Mouse (Mus musculus): Measurements from ENCODE around the gene Prr36. TPM values are rescaled to one million over a fixed set of nuclear protein-coding genes. Genes with fewer than 3 reads are reported as not detected.

Prr36 gene
- polyA plus RNA-seq, 1 experiment from 2014 or later: 1.5 TPM

DNA sequence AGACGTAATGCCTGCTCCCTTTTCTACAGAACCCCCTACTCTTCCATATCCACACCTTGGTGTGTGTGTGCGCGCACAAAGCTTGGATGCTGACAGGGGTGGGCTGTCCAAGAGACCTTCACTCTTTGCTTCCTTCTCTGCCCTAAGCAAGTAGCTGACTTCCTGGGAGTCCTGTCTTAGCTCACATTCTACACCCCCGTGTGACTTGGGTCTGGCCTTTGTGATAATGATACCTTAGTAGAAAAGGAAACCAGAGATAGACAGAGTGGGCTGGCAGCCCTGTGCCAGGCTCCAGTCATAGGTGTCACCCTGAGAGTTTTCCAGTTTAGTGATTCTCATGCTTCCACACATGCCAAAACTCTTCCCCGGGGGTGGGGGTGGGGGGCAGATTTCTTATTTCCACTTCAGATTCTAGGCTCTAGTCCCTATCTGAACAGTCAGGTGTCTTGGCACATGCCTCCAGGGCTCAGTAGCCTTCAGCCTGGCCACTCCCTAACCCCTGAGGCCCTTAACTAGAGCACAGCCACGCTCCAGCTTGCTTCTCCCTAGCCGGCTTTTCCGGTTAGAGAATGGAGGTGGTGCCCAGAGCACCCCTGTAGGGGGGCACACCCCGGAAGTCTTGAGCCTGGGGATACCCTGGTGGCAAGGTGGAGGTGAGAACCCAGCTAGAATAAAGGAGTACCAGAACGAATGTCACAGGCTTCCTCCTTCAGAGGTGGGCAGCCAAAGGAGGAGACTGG, 13.5 kb upstream of the Prr36 start:
- WGBS: 52% methylated on average over 10 of the region's 10 CpGs
- Histone ChIP-seq H3K9me3 (no peaks in the 10 kb centered on the region), H3K4me1 (peaks cover 9% of the 10 kb centered on the region), H3K27ac (no peak overlapping the region), H3K4me3 (no peak overlapping the region), H3K36me3 (no peaks in the 10 kb centered on the region), H3K27me3 (ENCODE audit: insufficient read depth, poor library complexity, severe bottlenecking) (peaks cover 54% of the 10 kb centered on the region)
- no peak for DNase-seq (ENCODE audit: low spot score)

DNA sequence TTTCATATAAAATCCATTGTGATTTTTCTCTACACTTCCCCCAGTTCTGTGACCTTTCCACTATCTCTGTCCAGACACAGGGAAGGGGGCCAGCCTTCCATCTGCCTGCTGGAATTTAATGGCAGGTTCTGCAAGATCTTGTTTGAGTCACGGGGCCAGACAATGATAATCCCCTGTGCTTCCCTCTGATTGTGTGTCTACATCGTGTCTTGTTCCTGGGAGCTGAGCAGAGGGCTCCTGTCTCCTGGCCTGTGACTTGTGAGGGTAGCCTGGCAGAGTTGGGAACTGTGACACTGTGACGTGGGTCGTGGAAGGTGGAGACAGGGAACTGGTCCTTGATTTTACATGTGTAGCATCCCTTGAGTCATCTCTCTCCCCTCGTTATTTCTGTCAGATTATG, 12.5 kb upstream of the Prr36 start:
- H3K4me3 ChIP-seq: no peak overlapping the region
- H3K27ac ChIP-seq: no peak overlapping the region
- H3K27me3 ChIP-seq (ENCODE audit: insufficient read depth, poor library complexity, severe bottlenecking): peaks cover 52% of the 10 kb centered on the region
- H3K36me3 ChIP-seq: no peaks in the 10 kb centered on the region
- DNase-seq (ENCODE audit: low spot score): no peak
- 71% methylated on average over 5 of the region's 5 CpGs for WGBS
- H3K9me3 ChIP-seq: no peaks in the 10 kb centered on the region
- peaks cover 9% of the 10 kb centered on the region for H3K4me1 ChIP-seq

DNA sequence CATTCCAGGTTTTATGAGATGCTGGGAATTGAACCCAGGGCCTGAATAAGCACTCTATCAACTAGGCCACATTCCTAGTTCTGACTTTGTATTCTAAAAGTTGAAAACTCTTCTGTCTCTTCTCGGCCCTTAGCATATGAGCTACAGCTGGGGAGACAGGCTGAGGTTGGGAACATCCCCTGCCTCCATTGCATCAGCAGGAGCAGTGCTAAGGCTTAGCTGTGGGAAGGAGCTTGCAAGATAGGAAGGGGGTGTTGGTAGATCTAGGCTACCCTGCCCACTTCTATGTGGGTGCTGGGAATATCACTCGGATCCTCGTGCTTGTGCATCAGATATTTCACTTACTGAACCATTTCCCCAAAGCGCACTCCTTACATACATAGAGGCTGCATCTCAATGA, 10.7 kb upstream of the Prr36 start:
- peaks cover 57% of the 10 kb centered on the region for H3K27me3 ChIP-seq (ENCODE audit: insufficient read depth, poor library complexity, severe bottlenecking)
- H3K9me3 ChIP-seq: no peaks in the 10 kb centered on the region
- peaks cover 9% of the 10 kb centered on the region for H3K4me1 ChIP-seq
- no peak for DNase-seq (ENCODE audit: low spot score)
- H3K36me3 ChIP-seq: no peaks in the 10 kb centered on the region
- whole genome bisulfite sequencing: 83% methylated on average over 4 of the region's 4 CpGs
- H3K27ac ChIP-seq: no peak overlapping the region
- H3K4me3 ChIP-seq: no peak overlapping the region

DNA sequence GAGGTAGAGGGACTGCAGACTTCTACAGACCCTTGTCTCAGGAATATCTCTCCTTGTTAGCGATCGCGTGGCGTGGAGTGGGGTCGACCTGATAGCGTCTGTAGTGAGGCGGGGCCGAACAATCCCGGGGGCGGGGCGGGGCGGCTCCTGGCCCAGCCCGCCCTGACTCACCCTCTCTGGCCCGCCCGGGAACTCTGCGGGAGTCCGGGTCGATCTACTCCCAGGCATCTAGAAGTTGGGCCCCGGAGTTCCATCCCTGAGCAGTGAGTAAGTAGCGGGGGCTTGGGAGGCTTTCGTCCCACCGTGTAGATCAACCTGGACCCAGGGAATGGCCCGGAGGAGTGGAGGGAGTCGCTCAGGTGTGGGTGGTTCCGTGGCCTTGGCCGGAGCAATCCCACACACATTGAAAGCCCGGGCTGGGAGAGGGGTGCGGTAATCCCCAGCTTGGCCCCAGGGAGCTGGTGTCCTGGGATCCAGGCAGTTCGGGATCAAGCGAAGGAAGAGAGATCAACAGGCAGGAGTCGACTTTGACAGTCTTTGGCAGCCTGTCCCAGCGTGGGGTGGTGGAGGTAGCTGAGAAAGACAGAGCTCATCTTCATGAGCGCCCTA, 9.6 kb upstream of the Prr36 start, which contains the start of gene Lrrc8e:
Gene Lrrc8e, plus strand, starts transcription at position 89 of the 609 bp plus-strand sequence.
- H3K36me3 ChIP-seq: no peaks in the 10 kb centered on the region
- H3K4me1 ChIP-seq: peaks cover 9% of the 10 kb centered on the region
- DNase-seq (ENCODE audit: low spot score): no peak
- peaks cover 57% of the 10 kb centered on the region for H3K27me3 ChIP-seq (ENCODE audit: insufficient read depth, poor library complexity, severe bottlenecking)
- peak within 1 kb of the TSS; percentile 50 for H3K4me3 ChIP-seq
- 4% methylated on average over 33 of the region's 33 CpGs for WGBS
- no peaks in the 10 kb centered on the region for H3K9me3 ChIP-seq
- no peak within 1 kb of the TSS for H3K27ac ChIP-seq

DNA sequence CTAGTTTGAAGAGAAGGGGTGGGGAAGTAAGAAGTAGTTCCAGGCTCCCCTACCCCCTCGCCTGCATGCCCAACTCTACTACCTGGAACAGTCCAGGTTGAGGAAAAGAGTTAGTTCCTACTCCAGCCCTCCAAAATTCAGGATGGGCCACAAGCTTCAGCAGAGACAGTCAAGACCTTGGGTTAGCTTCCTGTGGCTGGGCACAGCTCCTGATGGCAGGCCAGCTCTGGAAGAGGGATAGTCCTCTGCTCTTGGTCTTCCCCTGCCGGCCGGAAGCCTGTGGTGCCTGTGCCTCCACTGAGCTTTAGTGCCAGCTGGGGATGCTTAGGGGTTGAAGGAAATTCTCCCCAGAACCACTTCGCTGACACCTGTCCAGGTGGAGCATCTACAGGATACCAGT, 9.1 kb upstream of the Prr36 start:
- DNase-seq (ENCODE audit: low spot score): no peak
- H3K27me3 ChIP-seq (ENCODE audit: insufficient read depth, poor library complexity, severe bottlenecking): peaks cover 57% of the 10 kb centered on the region
- peaks cover 9% of the 10 kb centered on the region for H3K4me1 ChIP-seq
- H3K36me3 ChIP-seq: no peaks in the 10 kb centered on the region
- 9% methylated on average over 4 of the region's 4 CpGs for WGBS
- no peaks in the 10 kb centered on the region for H3K9me3 ChIP-seq
- no peak overlapping the region for H3K27ac ChIP-seq
- peak overlapping the region; percentile 50 for H3K4me3 ChIP-seq

DNA sequence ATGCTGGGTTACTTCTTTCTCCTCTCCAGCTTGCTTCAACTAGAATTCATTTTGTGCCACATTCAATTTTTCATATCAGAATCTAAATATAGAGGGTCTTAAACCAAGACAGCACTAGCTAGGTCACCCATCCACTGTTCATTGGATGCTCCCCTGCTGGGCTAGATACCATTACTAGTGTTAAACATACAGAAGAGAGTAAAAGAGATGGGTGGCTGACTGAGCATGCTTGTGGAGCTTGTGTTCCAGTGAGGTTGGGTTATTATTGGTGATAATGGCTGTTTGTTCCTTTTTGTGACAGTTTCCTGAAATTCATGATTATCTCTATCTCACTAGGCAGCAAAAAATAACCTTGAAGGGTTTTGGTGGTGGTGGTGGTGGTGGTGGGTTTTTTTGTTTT, 4.8 kb upstream of the Prr36 start:
- H3K27ac ChIP-seq: no peak overlapping the region
- no peaks in the 10 kb centered on the region for H3K9me3 ChIP-seq
- H3K36me3 ChIP-seq: no peaks in the 10 kb centered on the region
- peaks cover 61% of the 10 kb centered on the region for H3K27me3 ChIP-seq (ENCODE audit: insufficient read depth, poor library complexity, severe bottlenecking)
- H3K4me1 ChIP-seq: peaks cover 12% of the 10 kb centered on the region
- no peak overlapping the region for H3K4me3 ChIP-seq
- DNase-seq (ENCODE audit: low spot score): no peak

DNA sequence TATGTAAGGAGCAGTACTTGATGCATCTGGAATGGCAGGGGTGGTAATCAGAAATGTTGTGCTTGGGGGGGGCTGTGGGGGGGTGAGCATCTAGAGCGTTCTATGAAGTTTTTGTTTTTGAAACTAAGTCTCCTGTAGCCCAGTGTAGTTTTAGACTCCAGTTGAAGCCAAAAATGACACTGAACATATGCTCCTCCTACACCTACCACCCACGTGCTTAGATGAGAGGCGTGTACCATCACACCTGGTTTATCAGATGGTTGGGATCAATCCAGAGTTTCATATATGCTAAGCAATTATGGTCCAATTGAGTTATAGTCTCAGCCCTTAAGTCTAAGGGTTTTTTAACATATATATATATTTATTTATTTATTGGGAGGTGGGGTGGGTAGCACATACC, 2.4 kb upstream of the Prr36 start:
- Histone ChIP-seq H3K4me3 (no peak overlapping the region), H3K4me1 (peaks cover 16% of the 10 kb centered on the region), H3K27ac (no peak overlapping the region), H3K9me3 (no peaks in the 10 kb centered on the region), H3K36me3 (no peaks in the 10 kb centered on the region), H3K27me3 (ENCODE audit: insufficient read depth, poor library complexity, severe bottlenecking) (peaks cover 64% of the 10 kb centered on the region)
- WGBS: 85% methylated on average over 3 of the region's 3 CpGs
- DNase-seq (ENCODE audit: low spot score): no peak

DNA sequence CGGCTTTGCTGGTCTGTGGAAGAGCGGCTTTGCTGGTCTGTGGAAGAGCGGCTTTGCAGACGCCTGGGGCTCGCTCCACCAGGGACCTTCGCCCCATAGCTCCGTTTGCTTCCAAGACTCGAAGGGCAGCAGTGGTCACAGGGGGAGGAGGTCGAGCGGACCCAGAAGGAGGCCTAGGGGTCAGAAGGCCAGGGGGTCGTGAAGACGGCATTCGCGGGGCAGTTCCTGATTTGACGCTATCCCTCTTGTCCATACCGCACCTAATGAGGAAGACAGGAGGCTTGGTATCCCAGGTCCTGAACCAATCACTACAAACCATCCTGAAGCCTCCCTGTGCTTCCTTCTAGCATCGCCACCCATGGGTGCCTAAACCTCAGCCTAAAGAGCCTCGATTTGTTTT, 963 bp downstream of the Prr36 start:
- Histone ChIP-seq H3K4me3 (peak overlapping the region; percentile 65), H3K27me3 (ENCODE audit: insufficient read depth, poor library complexity, severe bottlenecking) (peaks cover 82% of the 10 kb centered on the region), H3K36me3 (no peaks in the 10 kb centered on the region), H3K9me3 (no peaks in the 10 kb centered on the region), H3K4me1 (peaks cover 37% of the 10 kb centered on the region), H3K27ac (peak overlapping the region; percentile 48; the same call in 1 of the 2 replicates)
- 7% methylated on average over 18 of the region's 18 CpGs for WGBS
- DNase-seq (ENCODE audit: low spot score): no peak

DNA sequence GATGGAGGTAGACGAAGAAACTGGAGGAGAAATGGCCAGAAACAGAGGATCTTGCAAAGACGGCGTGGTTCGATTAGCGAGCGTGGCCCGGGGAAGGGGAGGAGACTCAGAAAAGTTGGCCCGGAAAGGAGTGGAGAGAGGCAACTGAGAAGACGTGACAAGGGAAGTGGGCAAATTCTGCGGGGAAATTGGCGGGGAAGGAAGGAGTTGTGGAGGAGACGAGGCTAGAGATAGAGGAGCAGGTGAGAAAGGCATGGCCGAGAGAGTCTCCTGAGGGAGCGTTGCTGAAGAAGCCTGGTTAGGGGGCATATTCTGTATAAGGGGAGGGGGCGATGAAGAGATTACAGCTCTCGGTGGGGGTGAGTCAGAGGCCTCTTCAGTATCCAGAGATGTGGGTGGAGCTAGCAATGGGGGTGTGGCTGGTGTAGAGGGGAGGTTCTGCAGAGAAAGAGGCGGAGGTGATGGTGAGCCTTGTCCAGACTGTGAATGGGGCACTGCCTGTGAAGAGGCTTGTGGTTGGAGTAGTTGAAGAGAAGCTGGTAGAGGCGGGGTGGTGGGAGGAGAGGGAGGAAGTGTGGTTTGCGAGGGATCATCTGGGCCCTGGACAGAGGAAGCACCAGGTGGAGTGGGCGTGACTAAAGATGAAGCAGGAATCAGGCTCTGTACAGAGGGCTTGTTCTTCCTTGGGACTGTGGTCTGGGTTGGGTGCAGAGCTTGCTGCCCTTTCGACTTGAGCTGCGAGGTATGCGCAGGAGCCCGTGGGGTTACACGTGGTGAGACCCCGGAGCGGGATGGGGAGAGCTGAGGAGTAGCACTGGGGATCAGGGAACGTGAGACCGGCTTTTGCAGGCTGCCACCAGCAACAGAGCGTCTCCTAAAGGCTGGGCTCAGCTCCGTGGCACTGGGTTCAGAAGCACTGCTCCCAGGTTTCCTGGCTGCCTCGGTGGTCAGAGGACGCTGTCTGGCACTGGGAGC, 3.0 kb downstream of the Prr36 start:
- Histone ChIP-seq H3K36me3 (no peaks in the 10 kb centered on the region), H3K27me3 (ENCODE audit: insufficient read depth, poor library complexity, severe bottlenecking) (peaks cover 90% of the 10 kb centered on the region), H3K9me3 (no peaks in the 10 kb centered on the region), H3K27ac (peak overlapping the region; percentile 64), H3K4me3 (peak overlapping the region; percentile 57), H3K4me1 (peaks cover 37% of the 10 kb centered on the region)
- peak; percentile 86 for DNase-seq (ENCODE audit: low spot score)
- 5% methylated on average over 33 of the region's 33 CpGs for WGBS

DNA sequence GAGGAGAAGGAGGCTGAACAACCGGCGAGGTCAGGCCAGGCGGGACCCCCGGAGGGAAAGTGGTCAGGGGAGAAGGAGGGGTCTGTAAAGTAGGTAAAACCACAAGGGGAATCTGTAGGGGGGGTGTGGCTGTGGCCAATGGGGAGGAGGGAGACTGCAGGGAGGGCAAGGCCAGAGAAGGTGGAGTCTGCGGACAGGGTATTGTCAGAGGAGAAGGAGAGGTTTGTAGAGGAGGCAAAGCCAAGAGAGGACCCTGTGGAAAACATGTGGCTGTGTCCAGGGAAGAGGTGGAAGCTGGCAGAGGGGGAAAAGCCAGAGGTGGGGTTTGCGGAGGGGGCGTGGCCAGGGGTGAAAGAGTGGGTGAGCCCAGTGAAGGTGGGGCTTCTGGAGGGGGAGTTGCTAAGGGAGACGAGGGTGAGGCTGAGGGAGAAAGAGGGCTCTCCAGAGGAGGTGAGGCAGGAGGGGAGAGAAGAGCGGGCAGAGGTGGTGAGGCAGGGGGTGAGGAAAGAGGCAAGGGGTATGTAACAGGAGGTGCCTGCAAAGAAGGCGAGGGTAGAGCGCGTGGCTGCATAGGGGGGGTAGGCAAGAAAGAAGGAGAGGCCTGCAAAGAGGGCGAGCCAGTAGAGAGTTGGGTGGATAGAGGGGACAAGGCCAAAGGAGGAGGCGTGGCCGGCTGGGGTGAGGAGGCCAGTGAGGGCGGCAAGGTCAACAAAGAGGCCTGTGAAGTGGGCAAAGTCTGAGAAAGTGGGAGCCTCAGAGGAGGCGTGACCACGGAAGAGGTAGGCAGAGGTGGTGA, 3.9 kb downstream of the Prr36 start:
- Histone ChIP-seq H3K27ac (peak overlapping the region; percentile 64), H3K36me3 (no peaks in the 10 kb centered on the region), H3K4me3 (peak overlapping the region; percentile 57), H3K9me3 (no peaks in the 10 kb centered on the region), H3K4me1 (peaks cover 37% of the 10 kb centered on the region), H3K27me3 (ENCODE audit: insufficient read depth, poor library complexity, severe bottlenecking) (peaks cover 90% of the 10 kb centered on the region)
- DNase-seq (ENCODE audit: low spot score): no peak
- 1% methylated on average over 18 of the region's 18 CpGs for WGBS

DNA sequence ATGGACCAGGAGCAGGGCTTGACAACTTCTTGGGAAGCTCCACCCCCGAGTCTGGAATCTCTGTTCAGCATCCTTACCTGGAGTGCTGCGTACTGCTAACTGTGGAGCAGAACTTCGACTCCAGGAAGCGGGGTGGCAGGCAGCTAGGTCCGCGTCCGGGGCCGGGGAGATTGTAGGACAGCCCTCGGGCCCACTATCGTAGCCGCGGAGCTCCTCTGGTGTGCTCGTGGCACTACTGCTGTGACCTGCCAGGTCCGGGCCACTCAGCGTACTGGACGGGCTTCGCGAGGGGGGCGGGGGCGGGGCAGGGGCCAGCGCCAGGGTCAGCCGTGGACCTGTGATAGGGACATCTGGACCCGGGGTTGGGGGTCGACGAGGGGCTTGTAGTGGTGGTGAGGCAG, 4.5 kb downstream of the Prr36 start:
- H3K4me1 ChIP-seq: peaks cover 37% of the 10 kb centered on the region
- no peak for DNase-seq (ENCODE audit: low spot score)
- under 1% methylated on average over 24 of the region's 25 CpGs for WGBS
- H3K27me3 ChIP-seq (ENCODE audit: insufficient read depth, poor library complexity, severe bottlenecking): peaks cover 90% of the 10 kb centered on the region
- H3K9me3 ChIP-seq: no peaks in the 10 kb centered on the region
- H3K4me3 ChIP-seq: peak overlapping the region; percentile 57
- no peaks in the 10 kb centered on the region for H3K36me3 ChIP-seq
- H3K27ac ChIP-seq: peak overlapping the region; percentile 64; the same call in 1 of the 2 replicates

DNA sequence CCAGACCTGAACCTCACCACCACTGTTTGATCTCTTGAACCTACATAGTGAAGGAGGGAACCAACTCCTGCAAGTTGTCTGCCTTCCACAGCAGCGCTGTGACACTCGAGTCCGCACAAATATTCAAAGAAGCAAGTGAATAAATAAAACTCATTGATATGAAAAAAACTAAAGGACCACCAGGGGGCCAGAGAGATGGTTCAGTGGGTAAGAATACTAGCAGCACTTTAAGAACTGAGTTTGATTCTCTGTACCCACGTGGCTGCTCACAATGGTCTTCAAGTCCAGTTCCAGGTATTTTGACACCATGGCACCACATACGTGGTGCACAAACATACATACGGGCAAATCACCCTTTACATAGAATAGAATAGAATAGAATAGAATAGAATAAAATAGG, 6.2 kb downstream of the Prr36 start:
- DNase-seq (ENCODE audit: low spot score): no peak
- peaks cover 90% of the 10 kb centered on the region for H3K27me3 ChIP-seq (ENCODE audit: insufficient read depth, poor library complexity, severe bottlenecking)
- no peak overlapping the region for H3K4me3 ChIP-seq
- H3K27ac ChIP-seq: no peak overlapping the region
- peaks cover 35% of the 10 kb centered on the region for H3K4me1 ChIP-seq
- no peaks in the 10 kb centered on the region for H3K36me3 ChIP-seq
- WGBS: 75% methylated on average over 6 of the region's 6 CpGs
- no peaks in the 10 kb centered on the region for H3K9me3 ChIP-seq
